Comparison of ENCODE assay signal across 17 mouse cellular contexts in the genomic region with DNA sequence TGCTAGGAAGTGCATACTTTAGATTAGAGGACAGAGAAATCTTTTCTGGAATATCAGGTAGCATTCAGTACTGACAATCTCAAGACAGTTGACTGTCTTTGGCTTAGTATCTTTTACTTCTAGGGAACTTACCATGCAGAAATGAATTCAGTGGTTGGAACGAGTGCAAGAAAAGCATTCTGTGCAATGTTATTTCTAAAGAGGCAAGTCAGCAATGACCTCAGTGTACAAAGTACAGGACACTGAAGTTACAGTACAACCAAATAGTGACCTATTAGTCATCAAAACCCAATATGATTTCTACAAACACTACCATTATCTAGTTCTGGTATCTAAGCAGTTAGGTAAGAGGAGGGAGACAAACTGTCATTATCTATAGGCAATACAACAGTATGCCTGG. TPM values are rescaled to one million over a fixed set of nuclear protein-coding genes. Genes with fewer than 3 reads are reported as not detected.
"Had no signal": no experiment of that assay in that cellular context is flagged by ENCODE, and none has a peak within 500 bp of the region (broad histone marks: within the 10 kb centered on the region; RNA-seq: fewer than 3 reads in every experiment).

No protein-coding gene starts in this region.

- H3K9ac ChIP-seq: hindbrain, embryonic 14.5 days; limb, embryonic 15.5 days; liver, embryonic 15.5 days; lung, embryonic 15.5 days; midbrain, embryonic 15.5 days; neural tube, embryonic 12.5 days; stomach, embryonic 15.5 days had no signal

- H3K4me2 ChIP-seq: hindbrain, embryonic 14.5 days; limb, embryonic 15.5 days; liver, embryonic 15.5 days; lung, embryonic 15.5 days; midbrain, embryonic 11.5 days; midbrain, embryonic 15.5 days; neural tube, embryonic 12.5 days; stomach, embryonic 15.5 days had no signal

- H3K9me3 ChIP-seq: limb, embryonic 15.5 days; liver, embryonic 15.5 days; lung, embryonic 15.5 days; midbrain, embryonic 15.5 days; neural tube, embryonic 12.5 days; stomach, embryonic 15.5 days had no signal

- H3K27ac ChIP-seq: hindbrain, embryonic 14.5 days; limb, embryonic 15.5 days; liver, embryonic 15.5 days; lung, embryonic 15.5 days; macrophage; midbrain, embryonic 15.5 days; neural tube, embryonic 12.5 days; stomach, embryonic 15.5 days had no signal

- H3K4me3 ChIP-seq: limb, embryonic 15.5 days; liver, embryonic 15.5 days; lung, embryonic 15.5 days; megakaryocyte, embryonic 14.5 days; midbrain, embryonic 15.5 days; neural tube, embryonic 12.5 days; stomach, embryonic 15.5 days had no signal

- DNase-seq: layer of hippocampus, postnatal 36 days; lung, postnatal 14 days; retina, postnatal 1 day; right cerebral cortex, postnatal 4 days; thymus, postnatal 36 days had no signal

- H3K36me3 ChIP-seq: limb, embryonic 15.5 days; liver, embryonic 15.5 days; lung, embryonic 15.5 days; midbrain, embryonic 15.5 days; stomach, embryonic 15.5 days had no signal

- H3K27me3 ChIP-seq: limb, embryonic 15.5 days; lung, embryonic 15.5 days; midbrain, embryonic 15.5 days; neural tube, embryonic 12.5 days; stomach, embryonic 15.5 days had no signal

- ATAC-seq: midbrain, embryonic 15.5 days had no signal

- H3K4me1 ChIP-seq: megakaryocyte, embryonic 14.5 days had no signal

RNA-seq across cellular contexts. Expression of a gene that starts 51.1 kb away (rescaled TPM):
- total RNA-seq: monocyte, adult 5-6 weeks; neutrophil, adult 5-6 weeks had no signal
